Mouse (Mus musculus) adrenal gland, adult (tissue): ENCODE results near the gene Otor.
A peak's percentile ranks its signal among the peaks of the same experiment; 100 is the strongest.

Source experiments
- DNase-seq, 2 experiments: peaks; one replicate each; pipeline ENCODE4 v3.0.0; 2022 to 2023; ENCODE audit warnings: low spot score in 1 of 2; ENCODE audit not compliant: inconsistent age in 2 of 2

The Otor gene

DNA sequence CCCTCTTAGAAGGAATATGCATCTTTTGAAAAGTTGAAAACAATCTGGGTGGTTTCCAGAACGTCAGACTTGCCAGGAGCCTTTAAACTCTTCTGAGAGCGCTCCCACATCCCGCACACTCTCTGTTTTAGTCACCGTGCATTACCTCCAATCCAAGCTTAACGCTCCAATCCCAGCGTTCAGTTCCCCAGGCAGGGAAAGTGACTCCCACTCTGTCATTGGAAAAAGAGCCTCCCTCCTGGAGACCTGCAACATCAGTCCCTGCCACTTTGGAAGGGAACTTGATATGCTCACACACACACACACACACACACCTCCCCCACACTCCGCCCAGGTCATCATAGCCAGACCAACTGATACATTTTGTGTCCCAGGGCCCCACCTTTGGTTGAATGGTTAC is 39.9 kb downstream of the Otor start:
- no peak for DNase-seq

DNA sequence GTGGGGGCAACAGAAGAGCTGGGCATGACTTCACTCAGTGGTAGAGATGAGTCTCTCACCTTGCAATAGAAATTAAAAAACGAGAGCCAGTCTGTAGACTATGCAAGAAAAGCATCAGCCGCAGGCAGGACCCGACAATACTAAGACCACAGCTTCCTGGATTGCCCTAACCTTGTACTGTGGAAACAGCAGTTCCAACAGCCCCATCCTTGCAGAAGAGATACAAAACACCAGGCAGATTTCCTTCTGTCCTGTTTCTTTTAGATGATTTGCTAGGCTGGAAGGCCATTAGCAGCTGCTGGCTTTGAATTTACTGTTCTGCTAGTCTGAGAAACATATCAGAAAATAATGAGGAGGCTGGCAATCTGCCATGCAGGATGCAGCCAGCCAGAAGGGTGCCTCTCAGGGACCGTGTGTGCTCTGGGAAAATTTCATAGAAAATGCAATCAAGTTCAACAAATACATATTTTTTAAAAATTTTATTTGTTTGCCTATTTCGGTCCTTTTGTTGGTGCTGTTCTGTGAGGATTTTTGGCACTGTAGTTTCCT is 52.9 kb downstream of the Otor start:
- DNase-seq, result peak; percentile 6 to 43
